Mouse (Mus musculus): ENCODE measurements around the gene Slc5a5. TPM values are rescaled to one million over a fixed set of nuclear protein-coding genes. Genes with fewer than 3 reads are reported as not detected.

The Slc5a5 gene
- total and polyA plus RNA-seq, 3 experiments = 0.18 TPM; not detected in 2

DNA sequence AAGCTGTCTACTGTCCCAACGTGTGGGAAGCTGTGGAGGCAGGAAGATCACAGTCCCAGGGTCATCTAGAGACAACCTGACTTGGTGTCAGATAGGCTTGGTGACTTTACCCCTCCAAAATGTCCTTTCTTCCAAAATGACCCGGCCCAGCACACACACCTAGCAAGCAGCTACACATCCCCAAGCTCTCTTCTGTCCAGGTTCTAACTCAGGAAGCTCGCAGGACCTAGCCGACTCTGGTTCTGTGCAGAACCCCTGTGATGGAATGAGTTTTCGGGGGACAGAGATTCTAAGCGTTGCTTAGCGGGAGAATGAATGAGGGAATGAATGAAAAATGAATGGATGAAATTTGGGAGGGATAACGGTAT lies 12.9 kb upstream of the Slc5a5 start:
- TF ChIP-seq CTCF (IDR thresholded peaks at IDR 0.05) (no peak), EP300 (IDR thresholded peaks at IDR 0.05; ENCODE audit: insufficient read depth, low read depth, low read length) (no peak), POLR2A (IDR thresholded peaks at IDR 0.05; ENCODE audit: insufficient read depth, low read depth, low read length) (no peak)
- 6% methylated on average over 8 of the region's 8 CpGs for WGBS
- Histone ChIP-seq H3K9ac (ENCODE audit: low read depth, low read length) (peak overlapping the region; percentile 95), H3K79me2 (replicated peaks; ENCODE audit: control insufficient read depth, insufficient read depth, low read length) (no peaks in the 10 kb centered on the region), H3K36me3 (ENCODE audit: control insufficient read depth, insufficient read depth, low read length) (no peaks in the 10 kb centered on the region), H3K4me3 (peak overlapping the region; percentile 85), H3K27ac (peak overlapping the region; percentile 83), H3K4me1 (ENCODE audit: control insufficient read depth, insufficient read depth, low read length) (peaks cover 10% of the 10 kb centered on the region), H3K27me3 (ENCODE audit: control insufficient read depth, insufficient read depth, low read length) (no peaks in the 10 kb centered on the region)
- DNase-seq = no peak
- intact Hi-C loops (cut with DNase I) = no loop called here

DNA sequence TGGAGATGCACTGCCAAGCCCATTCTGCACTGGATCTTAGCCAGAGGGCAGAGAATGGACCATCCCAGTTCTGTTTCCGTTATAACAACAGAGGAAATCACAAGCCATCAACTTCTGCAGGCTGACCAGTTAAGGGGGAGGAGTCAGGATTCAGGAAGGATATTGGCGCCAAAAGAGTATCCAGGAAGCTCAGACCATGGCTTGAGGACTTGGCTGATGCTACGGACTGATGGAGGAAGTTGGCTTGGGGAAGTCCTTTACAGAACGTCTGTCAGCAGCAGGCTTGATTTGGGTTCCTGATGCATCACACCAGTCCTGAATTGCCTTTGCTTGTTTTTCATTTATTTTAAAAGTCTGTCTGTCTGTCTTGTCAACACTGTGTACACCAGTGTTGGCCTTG lies 12.0 kb upstream of the Slc5a5 start:
- peak; percentile 18; the same call in 1 of the 2 replicates for TF ChIP-seq POLR2A (IDR thresholded peaks at IDR 0.05; ENCODE audit: insufficient read depth, low read depth, low read length)
- no peak for TF ChIP-seq CTCF (IDR thresholded peaks at IDR 0.05)
- TF ChIP-seq EP300 (IDR thresholded peaks at IDR 0.05; ENCODE audit: insufficient read depth, low read depth, low read length) = 0 out of 2 replicates have a peak, but pooled peaks have one; percentile 51
- H3K36me3 ChIP-seq (ENCODE audit: control insufficient read depth, insufficient read depth, low read length) = no peaks in the 10 kb centered on the region
- 23% methylated on average over 4 of the region's 4 CpGs for WGBS
- H3K79me2 ChIP-seq (replicated peaks; ENCODE audit: control insufficient read depth, insufficient read depth, low read length) = no peaks in the 10 kb centered on the region
- intact Hi-C loops (cut with DNase I) = no loop called here
- H3K4me3 ChIP-seq = no peak overlapping the region
- H3K4me1 ChIP-seq (ENCODE audit: control insufficient read depth, insufficient read depth, low read length) = peaks cover 10% of the 10 kb centered on the region
- H3K27me3 ChIP-seq (ENCODE audit: control insufficient read depth, insufficient read depth, low read length) = no peaks in the 10 kb centered on the region
- H3K9ac ChIP-seq (ENCODE audit: low read depth, low read length) = no peak overlapping the region
- peak overlapping the region; percentile 33 for H3K27ac ChIP-seq
- DNase-seq = peak; percentile 28 to 58

DNA sequence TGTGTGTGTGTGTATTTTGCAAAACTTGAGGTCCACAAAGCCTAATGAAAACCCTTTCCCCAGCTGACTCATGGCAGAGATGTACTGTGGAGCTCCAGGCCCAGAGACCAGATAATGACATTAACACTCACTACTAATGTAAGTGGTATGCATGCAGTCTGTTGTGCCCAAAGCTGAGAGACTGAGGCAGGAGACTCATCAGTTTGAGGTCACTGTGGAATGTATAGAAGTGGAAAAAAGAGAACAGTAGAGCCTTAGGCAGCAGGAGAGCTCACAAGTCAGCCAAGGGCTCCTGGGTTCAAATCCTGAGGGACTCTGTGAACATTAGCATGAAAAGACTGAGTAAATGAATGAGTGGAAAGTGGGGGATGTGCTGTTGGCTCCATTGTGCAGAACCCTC lies 11.0 kb upstream of the Slc5a5 start:
- no peak for DNase-seq
- Histone ChIP-seq H3K4me3 (no peak overlapping the region), H3K27me3 (ENCODE audit: control insufficient read depth, insufficient read depth, low read length) (no peaks in the 10 kb centered on the region), H3K36me3 (ENCODE audit: control insufficient read depth, insufficient read depth, low read length) (no peaks in the 10 kb centered on the region), H3K4me1 (ENCODE audit: control insufficient read depth, insufficient read depth, low read length) (peaks cover 10% of the 10 kb centered on the region), H3K27ac (no peak overlapping the region; the same call in 1 of the 2 replicates), H3K9ac (ENCODE audit: low read depth, low read length) (no peak overlapping the region), H3K79me2 (replicated peaks; ENCODE audit: control insufficient read depth, insufficient read depth, low read length) (no peaks in the 10 kb centered on the region)
- intact Hi-C loops (cut with DNase I) = no loop called here
- TF ChIP-seq EP300 (IDR thresholded peaks at IDR 0.05; ENCODE audit: insufficient read depth, low read depth, low read length) (no peak), POLR2A (IDR thresholded peaks at IDR 0.05; ENCODE audit: insufficient read depth, low read depth, low read length) (no peak), CTCF (IDR thresholded peaks at IDR 0.05) (no peak)

DNA sequence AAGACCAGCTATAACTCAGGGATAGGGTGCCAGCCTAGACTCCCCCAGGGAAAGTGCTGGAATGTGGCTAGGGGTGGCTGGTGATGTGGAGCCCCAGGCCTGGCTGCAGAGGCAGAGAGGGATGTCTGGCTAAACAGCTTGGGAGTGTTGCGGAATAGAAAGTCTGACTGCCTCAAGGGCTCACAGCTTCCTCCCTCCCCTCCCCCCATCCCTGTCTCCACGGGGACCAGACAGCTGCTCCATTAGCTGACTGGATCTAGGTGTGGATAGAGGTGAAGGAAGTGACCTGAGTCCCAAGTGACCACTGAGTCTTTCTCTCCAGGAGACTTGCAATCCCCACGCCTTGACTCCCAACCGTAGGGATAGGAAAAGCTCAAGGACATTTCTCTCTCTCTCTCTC lies 10.6 kb upstream of the Slc5a5 start:
- DNase-seq = peak in 1 of 2 experiments; percentile 2
- no peaks in the 10 kb centered on the region for H3K27me3 ChIP-seq (ENCODE audit: control insufficient read depth, insufficient read depth, low read length)
- no peaks in the 10 kb centered on the region for H3K36me3 ChIP-seq (ENCODE audit: control insufficient read depth, insufficient read depth, low read length)
- TF ChIP-seq EP300 (IDR thresholded peaks at IDR 0.05; ENCODE audit: insufficient read depth, low read depth, low read length) = no peak
- no peak for TF ChIP-seq POLR2A (IDR thresholded peaks at IDR 0.05; ENCODE audit: insufficient read depth, low read depth, low read length)
- no peak for TF ChIP-seq CTCF (IDR thresholded peaks at IDR 0.05)
- peaks cover 11% of the 10 kb centered on the region for H3K4me1 ChIP-seq (ENCODE audit: control insufficient read depth, insufficient read depth, low read length)
- no peaks in the 10 kb centered on the region for H3K79me2 ChIP-seq (replicated peaks; ENCODE audit: control insufficient read depth, insufficient read depth, low read length)
- 33% methylated on average over 4 of the region's 4 CpGs for WGBS
- no peak overlapping the region for H3K27ac ChIP-seq
- H3K4me3 ChIP-seq = no peak overlapping the region
- no peak overlapping the region for H3K9ac ChIP-seq (ENCODE audit: low read depth, low read length)
- intact Hi-C loops (cut with DNase I) = no loop called here

DNA sequence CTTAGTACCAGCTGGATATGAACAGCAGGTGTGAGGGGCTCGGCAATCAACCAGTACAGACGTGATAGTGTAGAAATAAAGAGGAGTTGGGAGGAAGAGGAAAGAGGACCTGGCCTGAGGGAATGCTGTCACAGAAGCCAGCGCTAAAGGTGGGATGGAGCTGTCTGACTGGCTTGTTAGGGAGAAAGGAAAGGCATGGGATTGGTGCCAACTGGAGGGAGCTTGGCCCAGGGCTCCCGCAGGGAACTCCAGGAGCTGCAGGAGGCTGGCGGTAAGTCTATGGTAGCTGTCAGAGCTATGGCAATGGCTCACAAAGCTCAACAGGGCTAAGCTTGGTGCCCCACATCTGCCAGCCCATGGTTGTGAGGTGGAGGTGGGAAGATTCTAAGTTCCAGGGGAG lies 9.7 kb upstream of the Slc5a5 start:
- Histone ChIP-seq H3K27me3 (ENCODE audit: control insufficient read depth, insufficient read depth, low read length) (no peaks in the 10 kb centered on the region), H3K27ac (no peak overlapping the region), H3K79me2 (replicated peaks; ENCODE audit: control insufficient read depth, insufficient read depth, low read length) (no peaks in the 10 kb centered on the region), H3K9ac (ENCODE audit: low read depth, low read length) (no peak overlapping the region), H3K36me3 (ENCODE audit: control insufficient read depth, insufficient read depth, low read length) (no peaks in the 10 kb centered on the region), H3K4me1 (ENCODE audit: control insufficient read depth, insufficient read depth, low read length) (peaks cover 10% of the 10 kb centered on the region), H3K4me3 (no peak overlapping the region)
- 28% methylated on average over 5 of the region's 5 CpGs for WGBS
- TF ChIP-seq POLR2A (IDR thresholded peaks at IDR 0.05; ENCODE audit: insufficient read depth, low read depth, low read length) (no peak), CTCF (IDR thresholded peaks at IDR 0.05) (no peak), EP300 (IDR thresholded peaks at IDR 0.05; ENCODE audit: insufficient read depth, low read depth, low read length) (no peak)
- peak in 1 of 2 experiments; percentile 2 for DNase-seq
- intact Hi-C loops (cut with DNase I) = no loop called here

DNA sequence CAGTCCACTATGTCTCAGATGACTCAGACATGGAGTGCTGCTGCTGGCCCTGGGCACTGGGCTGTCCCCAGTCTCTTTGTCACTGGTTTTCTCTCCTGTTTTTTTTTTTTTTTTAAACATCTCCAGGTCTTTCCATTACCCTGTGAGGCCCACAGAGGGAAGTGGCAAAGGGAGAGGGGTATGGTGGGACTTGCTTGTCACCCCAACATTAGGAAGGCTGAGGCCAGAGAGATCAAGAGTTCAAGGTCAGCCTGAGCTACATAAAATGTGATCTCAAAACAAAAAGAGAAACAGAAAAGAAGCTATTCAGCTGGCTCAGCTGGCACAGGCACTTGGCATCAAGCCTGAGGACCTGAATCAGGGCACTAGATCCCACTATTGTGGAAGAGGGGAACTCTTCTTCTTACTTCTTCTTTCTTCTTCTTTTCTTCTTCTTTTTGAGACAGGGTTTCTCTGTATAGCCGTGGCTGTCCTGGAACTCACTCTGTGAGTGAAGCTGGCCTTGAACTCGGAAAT lies 8.4 kb upstream of the Slc5a5 start:
- DNase-seq = no peak
- intact Hi-C loops (cut with DNase I) = no loop called here
- WGBS = 80% methylated on average over 2 of the region's 2 CpGs
- TF ChIP-seq POLR2A (IDR thresholded peaks at IDR 0.05; ENCODE audit: insufficient read depth, low read depth, low read length) (no peak), CTCF (IDR thresholded peaks at IDR 0.05) (no peak), EP300 (IDR thresholded peaks at IDR 0.05; ENCODE audit: insufficient read depth, low read depth, low read length) (no peak)
- Histone ChIP-seq H3K27me3 (ENCODE audit: control insufficient read depth, insufficient read depth, low read length) (no peaks in the 10 kb centered on the region), H3K9ac (ENCODE audit: low read depth, low read length) (no peak overlapping the region), H3K36me3 (ENCODE audit: control insufficient read depth, insufficient read depth, low read length) (peaks cover 2% of the 10 kb centered on the region; the same call in 1 of the 2 replicates), H3K4me3 (no peak overlapping the region), H3K79me2 (replicated peaks; ENCODE audit: control insufficient read depth, insufficient read depth, low read length) (peaks cover 5% of the 10 kb centered on the region), H3K27ac (no peak overlapping the region), H3K4me1 (ENCODE audit: control insufficient read depth, insufficient read depth, low read length) (peaks cover 10% of the 10 kb centered on the region)

All from heart, adult 2 months (tissue).